Comparison of ENCODE assay signal across 16 mouse cellular contexts in the genomic region with DNA sequence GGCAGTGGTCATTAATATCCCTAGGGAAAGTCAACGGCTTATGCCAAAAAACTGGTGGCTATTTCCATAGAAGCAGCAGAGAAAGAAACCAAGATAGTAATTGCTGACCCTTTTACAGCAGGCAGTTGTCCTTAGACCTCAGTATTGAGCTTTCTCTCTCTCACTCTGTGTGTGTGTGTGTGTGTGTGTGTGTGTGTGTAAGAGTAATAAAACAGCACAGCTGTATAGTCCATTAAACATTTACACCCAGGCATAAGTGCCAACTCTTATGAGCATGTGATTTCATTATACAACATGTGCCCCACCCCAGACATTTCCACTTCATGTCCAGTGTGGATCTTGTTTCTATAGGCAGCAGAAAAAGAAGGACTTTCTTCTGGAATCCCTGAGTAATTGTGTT.
DNase-seq lines count a peak whose midpoint lies in the region; ATAC-seq lines count a peak whose summit lies in the region.
"Had no signal": no experiment of that assay in that cellular context is flagged by ENCODE, and none has a peak within 500 bp of the region (broad histone marks: within the 10 kb centered on the region; RNA-seq: fewer than 3 reads in every experiment).

No protein-coding gene starts in this region.

- H3K36me3 ChIP-seq in limb, embryonic 11.5 days (ENCODE audit: control insufficient read depth, insufficient read depth, low read length) = no peaks in the 10 kb centered on the region
- H3K36me3 ChIP-seq in limb, embryonic 10.5 days = no peaks in the 10 kb centered on the region
- no peaks in the 10 kb centered on the region for H3K36me3 ChIP-seq in limb, embryonic 12.5 days
- H3K36me3 ChIP-seq: heart, embryonic 13.5 days; kidney, embryonic 15.5 days; limb, embryonic 15.5 days; lung, embryonic 15.5 days; neural tube, embryonic 13.5 days had no signal

- no peaks in the 10 kb centered on the region for H3K9me3 ChIP-seq in limb, embryonic 11.5 days (ENCODE audit: control insufficient read depth, low read length)
- H3K9me3 ChIP-seq in limb, embryonic 10.5 days (replicated peaks) = no peaks in the 10 kb centered on the region
- H3K9me3 ChIP-seq in limb, embryonic 12.5 days = no peaks in the 10 kb centered on the region
- H3K9me3 ChIP-seq: heart, embryonic 13.5 days; kidney, embryonic 15.5 days; limb, embryonic 15.5 days; lung, embryonic 15.5 days; neural tube, embryonic 13.5 days had no signal

- DNase-seq in heart, adult 9 months (ENCODE audit: low spot score in 2 of 2) = peak; percentile 13 to 30
- no peak for DNase-seq in heart, postnatal 4 days
- no peak for DNase-seq in limb, embryonic 11.5 days (ENCODE audit: low spot score)
- no peak for DNase-seq in limb, embryonic 10.5 days (ENCODE audit: low spot score)
- DNase-seq in retina, postnatal 1 day = peak; percentile 5
- DNase-seq: cerebellum, adult 18-20 months; embryo, embryonic 11 days; thymus, postnatal 14 days had no signal

- no peak overlapping the region for H3K4me2 ChIP-seq in limb, embryonic 11.5 days (ENCODE audit: low read depth, severe bottlenecking)
- H3K4me2 ChIP-seq in limb, embryonic 12.5 days = no peak overlapping the region
- H3K4me2 ChIP-seq: heart, embryonic 13.5 days; kidney, embryonic 15.5 days; limb, embryonic 15.5 days; lung, embryonic 15.5 days; neural tube, embryonic 13.5 days had no signal

- H3K9ac ChIP-seq in limb, embryonic 11.5 days (ENCODE audit: low read length) = no peak overlapping the region
- 0 out of 2 replicates have a peak overlapping the region, but pooled peaks have one; percentile 8 for H3K9ac ChIP-seq in limb, embryonic 12.5 days (replicated peaks)
- H3K9ac ChIP-seq: heart, embryonic 13.5 days; kidney, embryonic 15.5 days; limb, embryonic 15.5 days; lung, embryonic 15.5 days; neural tube, embryonic 13.5 days had no signal

- ATAC-seq in limb, embryonic 11.5 days (ENCODE audit: insufficient number of reproducible peaks, low FRiP score, low TSS enrichment, low read depth) = 0 out of 2 replicates have a peak, but pooled peaks have one; percentile 47
- ATAC-seq in limb, embryonic 12.5 days (ENCODE audit: insufficient number of reproducible peaks, insufficient read depth, low FRiP score, low TSS enrichment, low read depth) = no peak
- ATAC-seq in granulocyte monocyte progenitor cell, adult 5-6 weeks (replicated peaks; ENCODE audit: poor library complexity, severe bottlenecking) = no peak

- WGBS in limb, embryonic 11.5 days = 63% methylated on average over 1 of the region's 1 CpGs
- WGBS in limb, embryonic 10.5 days = 83% methylated on average over 1 of the region's 1 CpGs
- 51% methylated on average over 1 of the region's 1 CpGs for WGBS in limb, embryonic 12.5 days

- no peak overlapping the region for H3K27ac ChIP-seq in limb, embryonic 11.5 days (replicated peaks; ENCODE audit: low read depth, low read length)
- H3K27ac ChIP-seq in limb, embryonic 10.5 days = no peak overlapping the region
- no peak overlapping the region for H3K27ac ChIP-seq in limb, embryonic 12.5 days
- H3K27ac ChIP-seq: heart, embryonic 13.5 days; kidney, embryonic 15.5 days; limb, embryonic 15.5 days; lung, embryonic 15.5 days; neural tube, embryonic 13.5 days had no signal

- no peak overlapping the region for H3K4me3 ChIP-seq in limb, embryonic 11.5 days (ENCODE audit: low read depth, low read length)
- no peak overlapping the region for H3K4me3 ChIP-seq in limb, embryonic 10.5 days
- H3K4me3 ChIP-seq in limb, embryonic 12.5 days (replicated peaks) = no peak overlapping the region
- H3K4me3 ChIP-seq: erythroblast, embryonic 14.5 days; heart, embryonic 13.5 days; kidney, embryonic 15.5 days; limb, embryonic 15.5 days; lung, embryonic 15.5 days; neural tube, embryonic 13.5 days had no signal

- H3K4me1 ChIP-seq in limb, embryonic 11.5 days (ENCODE audit: control insufficient read depth, insufficient read depth, low read length) = no peaks in the 10 kb centered on the region
- H3K4me1 ChIP-seq in limb, embryonic 10.5 days = no peaks in the 10 kb centered on the region
- peaks cover 4% of the 10 kb centered on the region for H3K4me1 ChIP-seq in limb, embryonic 12.5 days (replicated peaks)
- H3K4me1 ChIP-seq: kidney, embryonic 15.5 days; limb, embryonic 15.5 days had no signal

- H3K27me3 ChIP-seq in limb, embryonic 11.5 days (ENCODE audit: control insufficient read depth, insufficient read depth, low read length) = no peaks in the 10 kb centered on the region
- no peaks in the 10 kb centered on the region for H3K27me3 ChIP-seq in limb, embryonic 10.5 days (ENCODE audit: low read depth, poor library complexity, severe bottlenecking)
- H3K27me3 ChIP-seq in limb, embryonic 12.5 days = no peaks in the 10 kb centered on the region
- H3K27me3 ChIP-seq: heart, embryonic 13.5 days; kidney, embryonic 15.5 days; limb, embryonic 15.5 days; lung, embryonic 15.5 days; neural tube, embryonic 13.5 days had no signal

Comparison
In these comparisons a context has a peak if more than half of its experiments do, and no peak if none do; other contexts are left out.
1. DNase-seq: peak in heart, adult 9 months (2 of 2) and retina, postnatal 1 day (single experiment); none in heart, postnatal 4 days (single experiment), limb, embryonic 11.5 days (single experiment) and limb, embryonic 10.5 days (single experiment).